Mouse (Mus musculus) gastrocnemius, adult 2 months (tissue): Measurements from ENCODE around the gene Kat6b. TPM values are rescaled to one million over a fixed set of nuclear protein-coding genes. Genes with fewer than 3 reads are reported as not detected.

ENCODE experiments used
- DNase-seq: peaks from one replicate; pipeline ENCODE4 v3.0.0; 2022
- H3K27ac ChIP-seq: fragments of 200-600 bp; 2 replicates; pipeline ENCODE4 v1.8.1; 2022; ENCODE audit warnings: mild to moderate bottlenecking
- H3K4me3 ChIP-seq: fragments of 200-600 bp; 2 replicates; pipeline ENCODE4 v1.8.1; 2022; ENCODE audit warnings: mild to moderate bottlenecking, moderate library complexity
- CTCF ChIP-seq: fragments of 200-600 bp; IDR thresholded peaks from 2 replicates; pipeline ENCODE4 v1.8.1; 2022; ENCODE audit warnings: antibody characterized with exemption, mild to moderate bottlenecking, moderate library complexity
- intact Hi-C: fragments of 180-260 bp; cut with DNase I; formaldehyde crosslinking; loops from one replicate; pipeline ENCODE4 v1.15.1; 2025
- total RNA-seq, 2 experiments: library from RNA; stranded (reverse); gene quantifications; 2 replicates each; pipeline ENCODE4 v1.2.3; 2021

Gene Kat6b
- total RNA-seq, 2 experiments from 2014 or later = 22.2 to 26.0 TPM

- Histone ChIP-seq H3K4me3 (peak overlapping the region; percentile 5), H3K27ac (peak overlapping the region; percentile 76)
- intact Hi-C loops = loop anchor here (5.0 kb wide), 1 partner anchor 36 kb away; no protein-coding TSS in a partner anchor
Measured at GRCm38 (mm10) chr14:21558440-21559131, 77.4 kb downstream of the Kat6b start.

DNA sequence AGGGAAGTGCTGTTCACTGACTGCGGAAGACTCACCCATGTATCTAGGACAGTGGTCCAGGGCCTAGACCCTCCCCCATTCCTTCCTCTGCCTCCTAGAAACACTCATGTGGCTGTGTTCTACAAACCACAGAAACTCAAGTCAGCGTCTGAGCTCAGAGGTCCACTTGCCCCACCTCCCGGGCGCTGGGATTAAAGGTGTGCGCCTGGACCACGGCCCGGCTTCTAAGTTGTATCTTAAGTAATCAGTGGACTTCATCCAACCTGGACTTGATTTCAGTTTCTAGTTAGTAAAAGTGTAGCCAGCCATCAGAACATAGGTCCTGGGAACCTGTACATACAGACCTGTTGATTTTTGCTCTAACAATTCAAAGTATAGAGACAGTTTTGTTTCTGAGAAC, 78.2 kb downstream of the Kat6b start:
- intact Hi-C loops = loop anchor here (5.0 kb wide), 1 partner anchor 37 kb away; no protein-coding TSS in a partner anchor
- Histone ChIP-seq H3K4me3 (no peak overlapping the region), H3K27ac (peak overlapping the region; percentile 76)
- TF ChIP-seq CTCF = no peak
- peak; percentile 63 for DNase-seq

More at GRCm38 (mm10) chr14:21558440-21559131, 77.4 kb downstream of the Kat6b start:
- no peak for TF ChIP-seq CTCF
- DNase-seq = peak; percentile 71

DNA sequence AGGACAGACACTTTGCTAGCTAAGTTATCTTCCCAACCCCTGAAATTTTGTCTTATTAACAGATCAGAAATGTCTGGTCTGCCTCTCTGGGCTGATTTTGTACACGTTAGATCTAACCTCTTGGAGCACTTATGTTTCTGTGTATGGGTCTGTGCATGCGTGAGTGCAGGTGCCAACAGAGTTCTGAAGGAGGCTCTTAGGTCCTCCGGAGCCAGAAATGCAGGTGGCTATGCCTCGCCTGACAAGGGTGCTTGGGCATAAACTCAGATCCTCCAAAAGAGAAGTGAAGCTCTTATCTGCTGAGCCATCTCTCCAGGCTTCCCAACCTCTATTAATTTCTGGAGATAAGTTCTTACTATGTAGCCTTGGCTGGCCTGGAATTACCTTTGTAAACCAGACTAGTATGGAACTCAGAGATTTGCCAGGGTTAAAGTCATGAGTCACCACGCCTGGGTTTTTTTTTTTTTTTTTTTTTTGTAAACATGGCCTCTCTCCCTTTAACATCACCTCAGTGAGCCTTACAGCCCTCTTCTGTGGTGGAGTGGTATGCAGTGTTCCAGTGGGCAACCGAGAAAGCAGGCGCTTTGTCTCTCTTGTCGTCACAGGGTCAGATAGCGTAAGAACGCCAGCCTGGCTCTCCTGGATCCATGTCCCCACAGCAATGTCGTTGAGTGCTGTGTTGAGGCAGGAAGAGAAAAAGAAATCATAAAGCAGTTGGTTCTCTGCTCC, 79.4 kb downstream of the Kat6b start:
- intact Hi-C loops = no loop called here
- no peak for TF ChIP-seq CTCF
- no peak for DNase-seq
- Histone ChIP-seq H3K4me3 (no peak overlapping the region), H3K27ac (no peak overlapping the region)

- TF ChIP-seq CTCF = no peak
- intact Hi-C loops = no loop called here
- no peak overlapping the region for H3K27ac ChIP-seq
- DNase-seq = no peak
- H3K4me3 ChIP-seq = no peak overlapping the region
Measured at GRCm38 (mm10) chr14:21561396-21562065, 80.3 kb downstream of the Kat6b start.

DNA sequence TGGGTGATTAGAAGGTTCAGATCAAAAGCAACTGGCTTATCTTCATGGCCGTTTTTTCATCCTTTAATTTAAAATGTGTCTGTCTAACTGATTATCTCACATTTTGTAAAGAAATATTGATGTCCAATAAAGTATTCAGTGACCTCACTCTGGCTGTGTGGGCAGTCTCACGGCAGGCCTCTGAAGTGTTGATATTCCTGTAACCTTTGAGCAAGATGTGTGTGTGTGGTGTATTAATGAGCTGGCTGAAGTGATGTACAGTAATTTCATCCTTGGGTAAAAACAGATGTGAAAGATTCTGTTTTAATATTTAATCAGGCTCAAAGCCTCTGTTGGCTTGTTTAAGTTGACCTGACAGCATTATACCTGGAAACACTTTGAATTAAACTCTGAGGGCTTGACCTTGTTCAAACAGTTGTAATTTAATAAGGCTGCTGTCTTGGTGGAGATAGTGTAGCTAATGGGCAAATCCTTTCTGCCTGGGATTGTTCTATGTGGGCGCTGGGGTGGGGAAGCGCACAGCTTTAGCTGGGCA, 82.4 kb downstream of the Kat6b start:
- intact Hi-C loops = no loop called here
- no peak for TF ChIP-seq CTCF
- Histone ChIP-seq H3K27ac (no peak overlapping the region), H3K4me3 (no peak overlapping the region)
- no peak for DNase-seq

DNA sequence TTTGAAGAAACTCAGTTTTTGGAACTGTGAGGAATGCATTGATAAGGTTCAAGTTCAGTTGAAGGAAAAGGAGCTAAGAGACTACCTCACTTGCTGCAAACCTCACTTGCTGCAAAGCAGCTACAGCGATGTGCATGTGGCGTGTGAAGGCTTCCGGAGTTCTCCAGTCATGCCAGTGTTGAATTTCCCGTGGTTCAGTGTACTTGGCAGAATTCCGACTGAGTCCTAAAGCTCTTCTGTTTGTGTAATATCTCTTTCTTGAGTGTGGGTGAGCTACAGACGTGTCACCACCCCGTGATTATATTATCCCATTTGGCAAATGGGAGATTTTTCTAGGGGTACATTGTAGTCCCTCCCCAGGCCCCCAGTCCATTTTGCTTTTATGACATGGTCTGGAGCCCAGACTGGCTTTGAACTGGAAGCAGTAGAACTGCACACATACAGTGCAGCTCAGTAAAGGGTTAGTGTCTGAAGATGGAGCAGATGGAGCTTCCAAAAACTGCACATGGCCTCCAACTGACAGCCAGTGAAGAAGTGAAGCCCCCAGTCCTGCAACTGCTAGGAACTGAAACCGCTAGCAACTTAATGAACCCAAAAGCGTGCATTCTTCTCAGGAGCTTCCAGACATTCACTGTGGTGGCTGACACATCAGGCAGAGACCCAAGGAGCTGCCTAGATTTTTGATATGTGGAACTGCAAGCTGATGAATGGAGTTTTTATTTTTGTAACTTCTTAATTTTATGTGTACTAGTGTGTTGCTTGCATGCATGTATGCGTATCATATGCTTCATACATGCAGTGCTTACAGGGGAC, 84.5 kb downstream of the Kat6b start:
- no peak for TF ChIP-seq CTCF
- intact Hi-C loops = no loop called here
- Histone ChIP-seq H3K27ac (no peak overlapping the region), H3K4me3 (no peak overlapping the region)
- DNase-seq = peak; percentile 21

GRCm38 (mm10) chr14:21567293-21567984, 86.2 kb downstream of the Kat6b start:
- intact Hi-C loops = no loop called here
- TF ChIP-seq CTCF = no peak
- no peak overlapping the region for H3K4me3 ChIP-seq
- no peak overlapping the region for H3K27ac ChIP-seq
- DNase-seq = peak; percentile 15

DNA sequence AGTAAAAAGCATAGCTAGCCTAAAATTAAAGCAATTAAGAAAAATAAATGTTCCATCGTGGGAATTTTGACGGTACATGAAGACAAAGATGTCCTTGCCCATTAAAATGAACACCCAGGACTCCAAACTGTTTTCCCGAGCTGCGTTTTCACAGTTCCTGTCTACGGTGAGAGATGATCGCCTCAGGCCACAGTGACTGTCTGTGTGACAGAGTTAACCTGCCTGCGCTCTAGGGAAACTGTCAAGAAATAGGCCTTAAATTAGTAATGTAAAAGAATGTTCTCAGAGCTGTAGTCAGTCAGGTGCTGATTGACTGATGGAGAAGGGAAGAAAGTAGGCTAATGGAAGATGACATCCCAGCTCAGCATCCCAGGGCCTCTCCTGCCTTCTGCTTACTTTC, 87.6 kb downstream of the Kat6b start:
- intact Hi-C loops = no loop called here
- no peak for TF ChIP-seq CTCF
- no peak for DNase-seq
- H3K4me3 ChIP-seq = no peak overlapping the region
- no peak overlapping the region for H3K27ac ChIP-seq

DNA sequence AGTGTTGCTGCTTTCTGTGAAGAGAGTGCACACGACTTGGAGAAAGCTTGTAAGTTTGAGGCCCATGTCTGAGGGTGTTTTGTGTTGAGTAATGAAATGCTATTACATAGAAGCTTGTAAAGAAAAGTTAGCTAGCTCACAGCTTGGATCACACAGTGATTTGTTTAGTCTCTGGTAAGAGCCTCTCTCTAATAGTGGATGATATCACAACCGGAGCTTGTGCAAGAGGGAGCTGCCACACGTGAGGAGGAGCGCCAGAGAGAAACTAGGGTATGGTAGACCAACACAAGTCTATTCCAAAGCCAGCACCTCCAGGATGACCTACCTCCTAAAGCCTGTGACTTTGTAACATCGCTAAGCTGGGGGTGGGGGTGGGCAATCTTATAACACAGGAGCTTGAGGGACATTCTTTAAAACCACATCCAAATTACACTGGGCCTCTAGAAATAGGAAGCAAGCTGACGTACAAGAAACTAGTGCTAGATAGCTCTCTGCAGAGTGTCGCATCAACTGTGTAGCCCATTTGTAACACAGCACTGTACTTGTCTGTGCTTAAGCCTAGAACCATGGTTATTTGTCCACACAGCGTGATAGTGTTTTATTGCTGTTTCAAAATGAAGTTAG, 93.6 kb downstream of the Kat6b start:
- peak; percentile 14 for DNase-seq
- no peak overlapping the region for H3K27ac ChIP-seq
- H3K4me3 ChIP-seq = no peak overlapping the region
- intact Hi-C loops = no loop called here
- no peak for TF ChIP-seq CTCF

DNA sequence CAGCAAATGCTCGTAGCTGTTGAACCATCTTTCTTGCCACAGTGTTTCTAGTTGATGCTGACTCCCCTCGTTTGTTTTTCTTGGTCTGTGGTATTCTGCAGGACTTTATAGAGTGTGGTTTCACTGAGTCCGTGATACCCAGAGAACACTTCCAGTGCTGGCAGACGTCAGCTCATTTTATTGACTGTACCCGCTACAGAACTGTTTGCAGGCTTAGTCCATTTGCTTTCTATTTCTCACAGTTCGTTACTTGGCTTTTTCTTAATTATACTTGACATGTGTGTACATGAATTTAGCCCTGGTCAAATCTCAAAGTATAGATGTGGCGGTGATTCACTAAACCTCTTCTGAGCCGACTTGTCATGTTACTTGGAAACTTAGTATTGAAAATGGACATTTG, 95.6 kb downstream of the Kat6b start:
- H3K4me3 ChIP-seq = no peak overlapping the region
- intact Hi-C loops = no loop called here

DNA sequence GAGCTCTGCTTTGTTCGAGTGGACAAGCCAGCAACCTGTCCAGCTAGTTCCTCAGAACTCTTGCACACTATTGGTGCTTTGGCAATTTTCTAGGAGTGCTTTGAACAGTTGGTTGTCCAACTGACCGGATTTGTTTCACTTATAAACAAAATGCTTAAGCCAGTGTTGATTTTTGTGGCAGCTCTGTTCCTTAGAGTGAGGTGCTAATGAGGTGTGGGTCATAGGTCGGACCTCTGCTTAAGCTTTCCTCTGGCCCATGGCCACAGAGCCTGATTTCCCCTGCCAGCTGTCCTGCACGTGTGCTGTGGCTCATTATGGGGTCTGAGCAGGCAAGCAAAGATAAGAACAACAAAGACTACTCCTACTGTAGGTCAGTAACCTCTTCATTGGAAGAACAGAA, 100.0 kb downstream of the Kat6b start:
- no peak for DNase-seq
- Histone ChIP-seq H3K4me3 (no peak overlapping the region), H3K27ac (no peak overlapping the region)
- intact Hi-C loops = no loop called here
- no peak for TF ChIP-seq CTCF

More for the DNA sequence above, 95.6 kb downstream of the Kat6b start:
- TF ChIP-seq CTCF = no peak
- no peak overlapping the region for H3K27ac ChIP-seq
- DNase-seq = no peak
